In the genomic region with DNA sequence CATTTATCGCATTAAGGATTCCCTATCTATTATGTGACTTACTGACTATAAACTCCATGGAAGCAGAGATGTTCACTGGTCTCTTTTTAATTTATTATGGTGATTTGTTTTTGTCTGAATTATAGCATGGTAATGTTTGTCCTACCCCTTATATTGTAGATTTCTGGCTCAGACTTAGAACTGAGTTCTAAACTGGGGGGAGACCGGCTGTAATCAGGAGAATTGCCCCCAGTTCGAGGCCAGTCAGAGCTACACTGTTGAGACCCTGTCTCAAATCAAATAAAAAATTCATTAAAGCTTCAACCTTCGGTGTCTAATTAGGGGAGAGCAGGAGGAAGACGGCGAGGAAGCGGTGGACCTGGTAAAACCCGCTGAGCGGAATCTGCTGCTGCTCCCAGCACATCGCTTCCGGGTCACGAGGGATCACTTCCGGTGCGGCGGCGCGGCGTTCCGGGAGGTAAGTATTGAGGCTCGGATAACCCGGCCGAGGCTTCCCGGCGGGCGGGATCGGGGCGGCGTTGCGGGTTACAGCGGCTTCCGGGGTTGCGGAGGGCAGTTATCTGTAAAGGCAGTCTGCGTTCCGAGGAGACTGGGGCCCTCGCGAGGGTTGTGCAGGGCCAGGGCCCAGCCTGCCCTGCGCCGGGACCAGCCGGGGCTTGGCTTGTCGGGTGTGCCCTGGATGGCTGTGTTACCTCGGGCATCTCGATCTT, we compare ENCODE assay signal across 8 mouse cellular contexts. TPM values are rescaled to one million over a fixed set of nuclear protein-coding genes. Genes with fewer than 3 reads are reported as not detected.
DNase-seq lines count a peak whose midpoint lies in the region; ATAC-seq and TF ChIP-seq lines count a peak whose summit lies in the region.

A gene (plus strand): TSS at position 411 of the 710 bp plus-strand sequence.

- DNase-seq in A20 (ENCODE audit: low read depth, low spot score) (peak; percentile 95), liver (peak; percentile 95)
- peak; percentile 97 for DNase-seq in heart, embryonic 10.5 days (ENCODE audit: low spot score)
- peak; percentile 95 to 98 for DNase-seq in spleen, postnatal 4 days (ENCODE audit: low spot score in 2 of 2)

- 5% methylated on average over 42 of the region's 42 CpGs for WGBS in heart, embryonic 10.5 days
- 4% methylated on average over 42 of the region's 42 CpGs for WGBS in kidney, embryonic 15.5 days

- no peaks in the 10 kb centered on the region for H3K27me3 ChIP-seq in heart, embryonic 10.5 days (ENCODE audit: insufficient read depth, poor library complexity, severe bottlenecking)
- H3K27me3 ChIP-seq in kidney, embryonic 15.5 days, result no peaks in the 10 kb centered on the region

- peak within 1 kb of the TSS; percentile 63 for H3K4me2 ChIP-seq in kidney, embryonic 15.5 days

- H3K9me3 ChIP-seq in heart, embryonic 10.5 days, result no peaks in the 10 kb centered on the region
- H3K9me3 ChIP-seq in kidney, embryonic 15.5 days (replicated peaks), result no peaks in the 10 kb centered on the region

- no peak; the same call in 1 of the 2 replicates for TF ChIP-seq CTCF in bone marrow macrophage, adult 2 months (IDR thresholded peaks at IDR 0.05; ENCODE audit: low read depth, low read length)
- TF ChIP-seq CTCF in embryonic fibroblast, embryonic 13.5 days (IDR thresholded peaks at IDR 0.05; ENCODE audit: borderline replicate concordance, insufficient read depth, low read length), result no peak

- TF ChIP-seq POLR2A in bone marrow macrophage, adult 2 months (IDR thresholded peaks at IDR 0.05; ENCODE audit: borderline replicate concordance, low read depth, low read length), result no peak
- peak; percentile 59 for TF ChIP-seq POLR2A in embryonic fibroblast, embryonic 13.5 days (IDR thresholded peaks at IDR 0.05; ENCODE audit: low read depth, low read length)

- H3K4me3 ChIP-seq in bone marrow macrophage, adult 2 months (ENCODE audit: insufficient read depth, low read length), result peak within 1 kb of the TSS; percentile 81
- H3K4me3 ChIP-seq in embryonic fibroblast, embryonic 13.5 days (ENCODE audit: insufficient read depth, low read length), result peak within 1 kb of the TSS; percentile 95
- H3K4me3 ChIP-seq in heart, embryonic 10.5 days, result peak within 1 kb of the TSS; percentile 80
- peak within 1 kb of the TSS; percentile 78 for H3K4me3 ChIP-seq in kidney, embryonic 15.5 days (replicated peaks)

- H3K9ac ChIP-seq in kidney, embryonic 15.5 days, result peak within 1 kb of the TSS; percentile 92

- H3K27ac ChIP-seq in bone marrow macrophage, adult 2 months (ENCODE audit: insufficient read depth, low read depth, low read length), result peak within 1 kb of the TSS; percentile 96
- H3K27ac ChIP-seq in embryonic fibroblast, embryonic 13.5 days (ENCODE audit: insufficient read depth, low read length), result peak within 1 kb of the TSS; percentile 89
- H3K27ac ChIP-seq in heart, embryonic 10.5 days, result peak within 1 kb of the TSS; percentile 94
- peak within 1 kb of the TSS; percentile 93 for H3K27ac ChIP-seq in kidney, embryonic 15.5 days

- ATAC-seq in kidney, embryonic 15.5 days (replicated peaks; ENCODE audit: low FRiP score), result peak; percentile 93
- peak; percentile 84 for ATAC-seq in monocyte, adult 5-6 weeks (replicated peaks; ENCODE audit: insufficient number of reproducible peaks, low FRiP score, low TSS enrichment, poor library complexity, severe bottlenecking)

- peaks cover 26% of the 10 kb centered on the region for H3K4me1 ChIP-seq in bone marrow macrophage, adult 2 months (ENCODE audit: control insufficient read depth, insufficient read depth, low read length)
- H3K4me1 ChIP-seq in embryonic fibroblast, embryonic 13.5 days (ENCODE audit: control insufficient read depth, insufficient read depth, low read length), result no peaks in the 10 kb centered on the region
- H3K4me1 ChIP-seq in heart, embryonic 10.5 days, result peaks cover 21% of the 10 kb centered on the region
- H3K4me1 ChIP-seq in kidney, embryonic 15.5 days, result peaks cover 20% of the 10 kb centered on the region

- no peaks in the 10 kb centered on the region for H3K36me3 ChIP-seq in heart, embryonic 10.5 days
- H3K36me3 ChIP-seq in kidney, embryonic 15.5 days, result peaks cover 13% of the 10 kb centered on the region

RNA-seq across cellular contexts. Expression of the gene that starts here (rescaled TPM):
- polyA plus RNA-seq in bone marrow macrophage, adult 2 months (2012; ENCODE audit: insufficient read depth, insufficient read length, missing spikeins), result 32.7 and 33.5 TPM in 2 replicates
- polyA plus RNA-seq in embryonic fibroblast, embryonic 13.5 days (2011; ENCODE audit: insufficient read length, low read depth, missing spikeins), result 53.9 and 54.2 TPM in 2 replicates
- polyA plus RNA-seq in heart, embryonic 10.5 days (2016; fragmentation: Nextera tagmentation; extraction: Ambion mirVana), result 63.2 and 68.2 TPM in 2 replicates
- 71.7 and 81.2 TPM in 2 replicates for polyA plus RNA-seq in kidney, embryonic 15.5 days (2015; fragmentation: Nextera tagmentation; extraction: Ambion mirVana)
- 10.4 to 20.2 TPM (median 14.3 TPM) in 3 replicates for total RNA-seq in monocyte, adult 5-6 weeks (2017)

Comparison
In these comparisons a context has a peak if more than half of its experiments do, and no peak if none do; other contexts are left out.
1. Peak in every context shown above with its lines: DNase-seq, ATAC-seq, H3K4me3 ChIP-seq and H3K27ac ChIP-seq.